Mouse (Mus musculus): ENCODE measurements around the gene Eapp. TPM values are rescaled to one million over a fixed set of nuclear protein-coding genes. Genes with fewer than 3 reads are reported as not detected.

Eapp gene
- polyA plus RNA-seq, 1 experiment from 2014 or later = 75.9 TPM

GRCm38 (mm10) chr12:54652346-54652745 is 43.4 kb downstream of the Eapp start:
- Histone ChIP-seq H3K4me1 (replicated peaks) (peaks cover 33% of the 10 kb centered on the region), H3K27me3 (no peaks in the 10 kb centered on the region), H3K4me2 (no peak overlapping the region), H3K4me3 (no peak overlapping the region), H3K9me3 (no peaks in the 10 kb centered on the region), H3K36me3 (no peaks in the 10 kb centered on the region; the same call in 1 of the 2 replicates), H3K27ac (replicated peaks) (no peak overlapping the region), H3K9ac (no peak overlapping the region)
- WGBS = 80% methylated on average over 12 of the region's 12 CpGs
- ATAC-seq (ENCODE audit: low FRiP score, low read depth) = no peak

GRCm38 (mm10) chr12:54651820-54652219 is 43.9 kb downstream of the Eapp start:
- 57% methylated on average over 8 of the region's 8 CpGs for WGBS
- H3K4me1 ChIP-seq (replicated peaks) = peaks cover 28% of the 10 kb centered on the region
- no peak for ATAC-seq (ENCODE audit: low FRiP score, low read depth)
- H3K4me3 ChIP-seq = no peak overlapping the region
- H3K4me2 ChIP-seq = no peak overlapping the region
- no peak overlapping the region for H3K9ac ChIP-seq
- no peaks in the 10 kb centered on the region for H3K27me3 ChIP-seq
- H3K27ac ChIP-seq (replicated peaks) = no peak overlapping the region
- no peaks in the 10 kb centered on the region; the same call in 1 of the 2 replicates for H3K36me3 ChIP-seq
- no peaks in the 10 kb centered on the region for H3K9me3 ChIP-seq

- Histone ChIP-seq H3K27me3 (no peaks in the 10 kb centered on the region), H3K4me1 (replicated peaks) (peaks cover 26% of the 10 kb centered on the region), H3K4me3 (no peak overlapping the region), H3K9ac (no peak overlapping the region), H3K27ac (replicated peaks) (no peak overlapping the region; the same call in 1 of the 2 replicates), H3K9me3 (no peaks in the 10 kb centered on the region), H3K4me2 (no peak overlapping the region), H3K36me3 (peaks cover 2% of the 10 kb centered on the region; the same call in 1 of the 2 replicates)
- 28% methylated on average over 1 of the region's 1 CpGs for WGBS
- no peak for ATAC-seq (ENCODE audit: low FRiP score, low read depth)
These were observed 44.5 kb downstream of the Eapp start for GRCm38 (mm10) chr12:54651158-54651557.

GRCm38 (mm10) chr12:54644947-54645346 is 50.8 kb downstream of the Eapp start:
- 82% methylated on average over 2 of the region's 2 CpGs for WGBS
- H3K27me3 ChIP-seq = no peaks in the 10 kb centered on the region
- ATAC-seq (ENCODE audit: low FRiP score, low read depth) = no peak
- no peaks in the 10 kb centered on the region for H3K9me3 ChIP-seq
- no peak overlapping the region for H3K9ac ChIP-seq
- peaks cover 2% of the 10 kb centered on the region; the same call in 1 of the 2 replicates for H3K36me3 ChIP-seq
- no peak overlapping the region for H3K27ac ChIP-seq (replicated peaks)
- H3K4me1 ChIP-seq (replicated peaks) = no peaks in the 10 kb centered on the region
- no peak overlapping the region for H3K4me3 ChIP-seq
- H3K4me2 ChIP-seq = no peak overlapping the region

GRCm38 (mm10) chr12:54643320-54643892 is 52.3 kb downstream of the Eapp start:
- no peak for ATAC-seq (ENCODE audit: low FRiP score, low read depth)
- Histone ChIP-seq H3K4me1 (replicated peaks) (no peaks in the 10 kb centered on the region), H3K36me3 (peaks cover 2% of the 10 kb centered on the region; the same call in 1 of the 2 replicates), H3K4me3 (no peak overlapping the region), H3K9me3 (no peaks in the 10 kb centered on the region), H3K27me3 (no peaks in the 10 kb centered on the region), H3K4me2 (no peak overlapping the region), H3K9ac (no peak overlapping the region), H3K27ac (replicated peaks) (no peak overlapping the region)
- 72% methylated on average over 5 of the region's 5 CpGs for WGBS

- Histone ChIP-seq H3K4me3 (no peak overlapping the region), H3K27me3 (no peaks in the 10 kb centered on the region)
These were observed 54.3 kb downstream of the Eapp start for GRCm38 (mm10) chr12:54641374-54641773.

GRCm38 (mm10) chr12:54640259-54640658 is 55.4 kb downstream of the Eapp start:
- Histone ChIP-seq H3K4me3 (no peak overlapping the region), H3K9me3 (no peaks in the 10 kb centered on the region), H3K36me3 (no peaks in the 10 kb centered on the region), H3K27me3 (no peaks in the 10 kb centered on the region), H3K4me2 (no peak overlapping the region), H3K9ac (no peak overlapping the region), H3K27ac (replicated peaks) (no peak overlapping the region), H3K4me1 (replicated peaks) (no peaks in the 10 kb centered on the region)
- WGBS = 89% methylated on average over 6 of the region's 6 CpGs
- no peak for ATAC-seq (ENCODE audit: low FRiP score, low read depth)

More at GRCm38 (mm10) chr12:54641374-54641773, 54.3 kb downstream of the Eapp start:
- Histone ChIP-seq H3K4me2 (no peak overlapping the region), H3K9me3 (no peaks in the 10 kb centered on the region), H3K36me3 (0 out of 2 replicates have a peak, but pooled peaks cover 2% of the 10 kb centered on the region), H3K4me1 (replicated peaks) (no peaks in the 10 kb centered on the region), H3K9ac (no peak overlapping the region), H3K27ac (replicated peaks) (no peak overlapping the region)
- 98% methylated on average over 4 of the region's 4 CpGs for WGBS
- ATAC-seq (ENCODE audit: low FRiP score, low read depth) = no peak

GRCm38 (mm10) chr12:54637033-54637432 is 58.7 kb downstream of the Eapp start:
- no peak for ATAC-seq (ENCODE audit: low FRiP score, low read depth)
- Histone ChIP-seq H3K4me1 (replicated peaks) (no peaks in the 10 kb centered on the region), H3K27me3 (no peaks in the 10 kb centered on the region), H3K36me3 (no peaks in the 10 kb centered on the region), H3K27ac (replicated peaks) (no peak overlapping the region), H3K9me3 (no peaks in the 10 kb centered on the region), H3K9ac (no peak overlapping the region), H3K4me2 (no peak overlapping the region), H3K4me3 (no peak overlapping the region)
- 76% methylated on average over 1 of the region's 1 CpGs for WGBS

- Histone ChIP-seq H3K4me2 (no peak overlapping the region), H3K4me3 (no peak overlapping the region), H3K27ac (replicated peaks) (no peak overlapping the region), H3K4me1 (replicated peaks) (no peaks in the 10 kb centered on the region), H3K9ac (no peak overlapping the region), H3K9me3 (no peaks in the 10 kb centered on the region), H3K36me3 (no peaks in the 10 kb centered on the region), H3K27me3 (no peaks in the 10 kb centered on the region)
- 55% methylated on average over 2 of the region's 2 CpGs for WGBS
- ATAC-seq (ENCODE audit: low FRiP score, low read depth) = no peak
These were observed 63.6 kb downstream of the Eapp start for GRCm38 (mm10) chr12:54632141-54632540.

- Histone ChIP-seq H3K36me3 (no peaks in the 10 kb centered on the region), H3K27me3 (no peaks in the 10 kb centered on the region), H3K9ac (no peak overlapping the region), H3K4me2 (no peak overlapping the region), H3K4me1 (replicated peaks) (no peaks in the 10 kb centered on the region), H3K4me3 (no peak overlapping the region), H3K27ac (replicated peaks) (no peak overlapping the region), H3K9me3 (no peaks in the 10 kb centered on the region)
- WGBS = 89% methylated on average over 2 of the region's 2 CpGs
- no peak for ATAC-seq (ENCODE audit: low FRiP score, low read depth)
These were observed 73.8 kb downstream of the Eapp start for GRCm38 (mm10) chr12:54621942-54622341.

MicroRNAs within 50 kb of the gene (microRNA counts, 519-probe panel; counts per million panel counts)
- microRNA mmu-miR-1892 = not detected

Small RNAs within 50 kb of the gene (microRNA-seq; reads per million reads assigned to microRNA genes)
- not detected for gene Mir1892

Other genes with a start within 250 kb of the Eapp start
- gene Sptssa, start 39.3 kb downstream of the Eapp start, polyA plus RNA-seq (2015; fragmentation: Nextera tagmentation; extraction: Ambion mirVana) = 186 and 188 TPM in 2 replicates
- gene Snx6, start 99.8 kb upstream of the Eapp start, polyA plus RNA-seq (2015; fragmentation: Nextera tagmentation; extraction: Ambion mirVana) = 152 and 154 TPM in 2 replicates
- 298 and 300 TPM in 2 replicates for gene Cfl2, start 167.0 kb upstream of the Eapp start, polyA plus RNA-seq (2015; fragmentation: Nextera tagmentation; extraction: Ambion mirVana)

Measured in hindbrain, embryonic 15.5 days (tissue).